Mouse (Mus musculus): Measurements from ENCODE around the gene Dab2ip. TPM values are rescaled to one million over a fixed set of nuclear protein-coding genes. Genes with fewer than 3 reads are reported as not detected.

Dab2ip gene
- polyA plus RNA-seq, 1 experiment from 2014 or later, result 46.4 TPM

GRCm38 (mm10) chr2:35688581-35688980 is 130.5 kb downstream of the Dab2ip start:
- TF ChIP-seq CTCF (IDR thresholded peaks at IDR 0.05), result no peak
- POLR2A ChIA-PET, result interaction anchor here (0.6 kb wide), 1 partner anchor 1749 kb away, joined by 4 read pairs; no protein-coding TSS in a partner anchor
- no peak for DNase-seq (ENCODE audit: low read depth, low spot score)

DNA sequence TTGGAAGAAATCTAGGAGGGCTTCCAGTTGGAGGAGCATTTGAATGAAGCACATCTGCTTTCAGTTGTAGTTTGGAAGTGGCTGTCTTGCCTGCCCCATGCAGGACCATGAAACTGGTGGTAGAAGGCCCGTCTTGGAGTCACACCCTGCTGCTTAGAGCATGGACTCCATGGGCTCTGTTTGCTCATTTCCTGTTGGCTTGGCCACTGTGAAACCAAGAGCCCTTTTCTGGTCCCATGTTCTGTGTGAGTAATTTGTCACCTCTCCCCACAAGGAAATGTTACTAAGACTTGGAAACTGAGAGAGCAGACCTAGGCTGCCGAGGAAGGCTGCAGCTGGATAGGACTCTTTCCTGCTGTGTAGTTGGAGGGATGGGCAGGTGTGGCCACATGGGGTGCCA is 131.8 kb downstream of the Dab2ip start:
- ATAC-seq (no peak), DNase-seq (ENCODE audit: low read depth, low spot score) (no peak)
- no peaks in the 10 kb centered on the region for H3K27me3 ChIP-seq
- CTCF ChIA-PET, result interaction anchor here (1.6 kb wide), 1 partner anchor 10 kb away, joined by 4 read pairs; no protein-coding TSS in a partner anchor
- POLR2A ChIA-PET, result no interaction called here
- TF ChIP-seq CTCF (IDR thresholded peaks at IDR 0.05), result no peak
- in situ Hi-C loops (cut with MboI; ENCODE audit: low pct_unique_long_range_greater_than_20kb), result no loop called here

More at GRCm38 (mm10) chr2:35688581-35688980, 130.5 kb downstream of the Dab2ip start:
- CTCF ChIA-PET, result interaction anchor here (1.3 kb wide), 1 partner anchor 18 kb away, joined by 4 read pairs; no protein-coding TSS in a partner anchor
- ATAC-seq, result no peak
- in situ Hi-C loops (cut with MboI; ENCODE audit: low pct_unique_long_range_greater_than_20kb), result no loop called here
- H3K27me3 ChIP-seq, result no peaks in the 10 kb centered on the region

DNA sequence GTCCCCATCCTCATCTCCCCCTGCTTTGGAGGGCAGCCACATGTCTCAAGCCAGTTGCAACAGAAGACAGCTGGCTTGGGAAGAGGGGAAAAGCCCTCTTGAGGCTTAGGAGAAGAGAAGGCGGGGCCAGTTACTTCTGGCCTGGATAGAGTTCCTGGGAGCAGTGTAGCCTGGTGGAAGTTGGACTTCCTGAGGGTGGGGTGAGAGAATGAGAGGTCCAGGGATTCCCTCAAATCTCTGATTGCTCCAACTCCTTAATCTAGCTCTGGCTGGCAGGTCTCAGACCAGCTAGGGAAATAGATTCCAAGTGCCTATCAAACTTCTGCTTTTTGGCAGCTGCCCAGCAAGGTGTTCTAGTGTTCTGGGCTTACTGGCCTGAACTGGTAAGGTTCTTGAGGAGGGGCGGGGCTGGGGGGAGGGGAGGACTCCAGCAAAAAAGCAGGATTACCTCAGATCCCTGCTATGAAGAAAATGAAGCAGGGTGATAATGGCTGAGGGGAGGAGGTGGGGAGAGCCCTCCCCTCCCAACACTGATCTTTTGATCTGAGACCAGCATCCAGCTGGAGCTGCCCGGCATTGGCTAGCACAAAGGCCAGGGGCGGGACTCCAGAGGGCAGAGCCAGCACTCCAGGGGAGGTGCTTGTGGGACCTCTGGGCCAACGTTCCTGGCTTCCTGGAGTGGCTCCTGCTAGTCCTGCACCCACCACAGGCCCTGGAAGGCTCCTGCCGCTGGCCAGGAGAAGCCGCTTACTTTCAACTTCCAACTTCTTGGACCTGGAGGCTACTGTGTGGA is 133.4 kb downstream of the Dab2ip start:
- DNase-seq (ENCODE audit: low read depth, low spot score), result no peak
- in situ Hi-C loops (cut with MboI; ENCODE audit: low pct_unique_long_range_greater_than_20kb), result no loop called here
- no peak for TF ChIP-seq CTCF (IDR thresholded peaks at IDR 0.05)
- ChIA-PET POLR2A (interaction anchor here (0.9 kb wide), 1 partner anchor 18 kb away, joined by 4 read pairs; no protein-coding TSS in a partner anchor), CTCF (interaction anchor here (0.7 to 1.0 kb wide), 2 partner anchors 11 to 20 kb away, joined by 3 read pairs; no protein-coding TSS in a partner anchor)
- peak; percentile 93 for ATAC-seq
- H3K27me3 ChIP-seq, result no peaks in the 10 kb centered on the region

- DNase-seq (ENCODE audit: low read depth, low spot score), result no peak
These were observed 134.3 kb downstream of the Dab2ip start for GRCm38 (mm10) chr2:35692272-35692900.

DNA sequence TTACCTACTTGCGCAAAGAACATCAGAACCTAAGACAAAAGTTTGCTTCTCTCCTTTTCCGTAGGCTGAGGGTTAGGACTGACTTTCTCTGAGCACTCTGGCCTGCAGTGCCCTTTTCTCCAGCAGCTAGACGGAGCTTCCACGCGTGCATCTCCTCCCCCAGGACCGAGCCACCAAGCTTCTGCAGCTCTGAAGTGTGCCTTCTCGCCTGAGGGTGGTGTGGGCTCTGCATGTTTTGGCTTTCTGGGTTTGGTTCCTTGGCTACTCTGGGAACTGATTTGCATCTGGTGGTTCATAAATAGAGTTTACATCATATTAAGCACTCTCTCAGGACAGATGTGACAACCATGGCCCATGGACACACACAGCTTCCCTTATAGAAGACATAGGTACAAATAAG is 135.0 kb downstream of the Dab2ip start:
- in situ Hi-C loops (cut with MboI; ENCODE audit: low pct_unique_long_range_greater_than_20kb), result no loop called here
- ChIA-PET POLR2A (interaction anchor here (0.6 kb wide), 1 partner anchor 161 kb away, joined by 3 read pairs; no protein-coding TSS in a partner anchor), CTCF (interaction anchor here (1.1 to 1.2 kb wide), 2 partner anchors 10 to 14 kb away, joined by 3 read pairs; no protein-coding TSS in a partner anchor)
- H3K27me3 ChIP-seq, result no peaks in the 10 kb centered on the region
- no peak for TF ChIP-seq CTCF (IDR thresholded peaks at IDR 0.05)
- no peak for ATAC-seq
- DNase-seq (ENCODE audit: low read depth, low spot score), result no peak

More at GRCm38 (mm10) chr2:35692272-35692900, 134.3 kb downstream of the Dab2ip start:
- ChIA-PET CTCF (interaction anchor here (1.0 to 1.2 kb wide), 3 partner anchors 10 to 20 kb away, joined by 3 read pairs; no protein-coding TSS in a partner anchor), POLR2A (interaction anchor here (0.6 kb wide), 1 partner anchor 161 kb away, joined by 3 read pairs; no protein-coding TSS in a partner anchor)
- no peak for TF ChIP-seq CTCF (IDR thresholded peaks at IDR 0.05)
- no peak for ATAC-seq
- in situ Hi-C loops (cut with MboI; ENCODE audit: low pct_unique_long_range_greater_than_20kb), result no loop called here
- H3K27me3 ChIP-seq, result no peaks in the 10 kb centered on the region

DNA sequence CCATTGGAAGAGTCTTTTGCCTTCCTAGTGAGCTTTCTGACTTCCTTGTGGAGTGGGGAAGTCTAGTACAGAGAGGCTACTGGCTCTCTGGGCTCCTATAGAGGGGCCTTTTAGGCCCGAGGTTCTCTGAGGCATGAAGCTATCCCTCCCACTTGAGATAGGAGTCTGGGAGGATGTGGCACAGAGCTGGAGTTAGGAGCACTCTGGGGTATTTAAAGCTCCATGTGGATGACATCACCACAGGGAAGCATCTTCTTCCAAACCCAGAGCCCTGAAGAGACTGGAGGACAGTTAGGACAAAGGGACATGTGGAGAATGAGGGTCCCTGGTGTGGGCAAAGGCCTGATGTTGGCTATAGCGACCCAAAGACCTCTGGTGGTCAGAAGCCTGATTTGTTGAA is 136.0 kb downstream of the Dab2ip start:
- ATAC-seq (no peak), DNase-seq (ENCODE audit: low read depth, low spot score) (no peak)
- POLR2A ChIA-PET, result interaction anchor here (0.6 to 0.8 kb wide), 2 partner anchors 16 to 104 kb away, joined by 3 read pairs; no protein-coding TSS in a partner anchor
- no peak for TF ChIP-seq CTCF (IDR thresholded peaks at IDR 0.05)
- in situ Hi-C loops (cut with MboI; ENCODE audit: low pct_unique_long_range_greater_than_20kb), result no loop called here
- CTCF ChIA-PET, result interaction anchor here (1.3 kb wide), 1 partner anchor 44 kb away, joined by 3 read pairs; no protein-coding TSS in a partner anchor
- H3K27me3 ChIP-seq, result no peaks in the 10 kb centered on the region

- POLR2A ChIA-PET, result interaction anchor here (1.1 kb wide), 1 partner anchor 9 kb away, joined by 3 read pairs; no protein-coding TSS in a partner anchor
- in situ Hi-C loops (cut with MboI; ENCODE audit: low pct_unique_long_range_greater_than_20kb), result no loop called here
- H3K27me3 ChIP-seq, result no peaks in the 10 kb centered on the region
- DNase-seq (ENCODE audit: low read depth, low spot score) (no peak), ATAC-seq (no peak)
- CTCF ChIA-PET, result no interaction called here
- TF ChIP-seq CTCF (IDR thresholded peaks at IDR 0.05), result no peak
These were observed 138.1 kb downstream of the Dab2ip start for GRCm38 (mm10) chr2:35696193-35696541.

DNA sequence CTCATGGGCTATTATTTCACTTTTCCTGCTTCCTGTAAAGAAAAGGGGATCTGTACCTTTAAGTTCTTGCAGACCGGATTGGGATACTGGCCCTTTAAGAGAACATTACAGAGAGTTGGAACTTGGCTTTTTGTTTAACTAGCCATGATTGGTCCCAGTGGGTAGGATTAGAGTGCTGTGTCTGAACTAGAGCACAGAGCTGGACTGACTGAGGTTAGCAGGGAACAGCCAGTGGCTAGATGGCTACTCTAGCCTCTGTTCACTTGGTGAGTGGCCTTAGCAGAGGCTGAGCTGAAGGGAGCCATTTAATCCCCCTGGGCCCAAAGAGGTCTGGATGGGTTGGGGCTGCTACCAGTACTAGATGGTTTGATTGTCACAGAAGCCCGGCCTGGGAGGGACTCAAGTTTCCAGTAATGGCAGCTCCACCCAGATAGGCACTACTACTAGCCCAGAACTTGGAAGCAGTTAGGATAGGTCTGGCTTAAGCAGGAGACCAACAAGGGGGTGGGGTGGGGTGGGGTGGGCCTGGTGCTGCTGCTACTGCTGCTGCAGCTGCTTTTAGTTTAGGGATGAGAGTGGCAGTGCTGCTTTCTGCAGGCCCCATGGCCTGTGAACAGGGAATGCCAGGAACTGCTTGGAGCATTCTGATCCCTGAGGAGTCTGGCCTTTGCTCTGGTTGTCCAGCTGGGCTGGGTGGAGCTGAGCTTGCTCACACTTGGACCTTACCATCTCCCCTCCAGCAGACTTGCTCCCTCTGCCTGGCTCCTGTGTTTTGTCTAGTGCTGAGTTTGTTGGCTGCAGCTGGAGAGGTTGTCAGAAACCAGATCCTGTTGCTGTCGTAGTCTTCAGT is 138.7 kb downstream of the Dab2ip start:
- POLR2A ChIA-PET, result no interaction called here
- peak; percentile 49 for DNase-seq (ENCODE audit: low read depth, low spot score)
- peak; percentile 71 for ATAC-seq
- no peak for TF ChIP-seq CTCF (IDR thresholded peaks at IDR 0.05)
- in situ Hi-C loops (cut with MboI; ENCODE audit: low pct_unique_long_range_greater_than_20kb), result no loop called here
- CTCF ChIA-PET, result no interaction called here
- H3K27me3 ChIP-seq, result no peaks in the 10 kb centered on the region

GRCm38 (mm10) chr2:35697768-35698167 is 139.7 kb downstream of the Dab2ip start:
- ChIA-PET POLR2A (no interaction called here), CTCF (no interaction called here)
- ATAC-seq (no peak), DNase-seq (ENCODE audit: low read depth, low spot score) (no peak)
- H3K27me3 ChIP-seq, result no peaks in the 10 kb centered on the region
- no peak for TF ChIP-seq CTCF (IDR thresholded peaks at IDR 0.05)
- in situ Hi-C loops (cut with MboI; ENCODE audit: low pct_unique_long_range_greater_than_20kb), result no loop called here

DNA sequence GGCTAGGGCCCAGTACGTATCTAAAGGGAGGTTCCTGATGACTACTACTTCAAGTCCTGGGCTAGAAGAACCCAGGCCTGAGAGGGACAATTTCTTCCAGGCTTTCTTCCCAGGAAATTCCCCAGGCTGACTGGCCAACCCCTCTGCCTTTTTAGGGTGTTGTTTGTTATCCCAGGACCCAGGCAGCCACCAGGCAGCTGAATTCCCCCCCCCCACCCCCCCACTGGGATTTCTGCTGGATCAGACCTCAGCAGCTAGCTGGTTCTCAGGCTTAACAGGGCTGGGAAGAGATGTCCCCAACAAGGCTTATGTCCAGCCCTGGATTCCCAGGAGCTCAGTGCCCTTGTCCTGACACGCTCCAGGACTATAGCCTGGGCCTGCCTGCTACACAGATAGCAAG is 142.9 kb downstream of the Dab2ip start:
- ChIA-PET CTCF (no interaction called here), POLR2A (no interaction called here)
- in situ Hi-C loops (cut with MboI; ENCODE audit: low pct_unique_long_range_greater_than_20kb), result no loop called here
- H3K27me3 ChIP-seq, result no peaks in the 10 kb centered on the region
- ATAC-seq (no peak), DNase-seq (ENCODE audit: low read depth, low spot score) (no peak)
- TF ChIP-seq CTCF (IDR thresholded peaks at IDR 0.05), result no peak
